Comparison of ENCODE assay signal across 8 mouse cellular contexts in genomic region chr2:26587044-26587405, GRCm38 (mm10). TPM values are rescaled to one million over a fixed set of nuclear protein-coding genes. Genes with fewer than 3 reads are reported as not detected.
DNase-seq lines count a peak whose midpoint lies in the region; ATAC-seq and TF ChIP-seq lines count a peak whose summit lies in the region.

No protein-coding gene starts in this region.

- TF ChIP-seq POLR2A in cerebellum, adult 2 months (IDR thresholded peaks at IDR 0.05; ENCODE audit: borderline replicate concordance, insufficient read depth, low read length) = no peak

- TF ChIP-seq CTCF in cerebellum, adult 2 months (IDR thresholded peaks at IDR 0.05; ENCODE audit: borderline replicate concordance, insufficient read depth, low read depth, low read length) = no peak

- no peak for ATAC-seq in hindbrain, embryonic 13.5 days (ENCODE audit: low FRiP score)
- ATAC-seq in midbrain, embryonic 12.5 days (ENCODE audit: low FRiP score, low read depth) = peak; percentile 35; the same call in 1 of the 2 replicates

- peak overlapping the region; percentile 76 for H3K9ac ChIP-seq in hindbrain, embryonic 13.5 days
- H3K9ac ChIP-seq in midbrain, embryonic 12.5 days (replicated peaks) = peak overlapping the region; percentile 63

- H3K27me3 ChIP-seq in cerebellum, adult 2 months (ENCODE audit: control insufficient read depth, insufficient read depth, low read length) = no peaks in the 10 kb centered on the region
- H3K27me3 ChIP-seq in hindbrain, embryonic 13.5 days = no peaks in the 10 kb centered on the region
- H3K27me3 ChIP-seq in midbrain, embryonic 12.5 days = peaks cover 7% of the 10 kb centered on the region; the same call in 1 of the 2 replicates

- H3K9me3 ChIP-seq in hindbrain, embryonic 13.5 days = no peaks in the 10 kb centered on the region
- H3K9me3 ChIP-seq in midbrain, embryonic 12.5 days = no peaks in the 10 kb centered on the region

- H3K4me2 ChIP-seq in hindbrain, embryonic 13.5 days = peak overlapping the region; percentile 71
- peak overlapping the region; percentile 73 for H3K4me2 ChIP-seq in midbrain, embryonic 12.5 days (replicated peaks)

- no peak for DNase-seq in cerebellum, adult 2 months
- no peak for DNase-seq in cerebellum, adult 9-10 months
- DNase-seq in right cerebral cortex, postnatal 10 days (ENCODE audit: low spot score in 2 of 2) = peak; percentile 51 to 56
- DNase-seq in right cerebral cortex, postnatal 25 days = no peak
- DNase-seq in adrenal gland, adult 18-20 months (ENCODE audit: low spot score in 2 of 2) = no peak
- DNase-seq in retina, postnatal 1 day = no peak

- WGBS in cerebellum, adult 2 months = 13% methylated on average over 11 of the region's 11 CpGs
- 6% methylated on average over 11 of the region's 11 CpGs for WGBS in hindbrain, embryonic 13.5 days
- 11% methylated on average over 11 of the region's 11 CpGs for WGBS in midbrain, embryonic 12.5 days

- no peak overlapping the region for H3K27ac ChIP-seq in cerebellum, adult 2 months (ENCODE audit: insufficient read depth, low read length)
- H3K27ac ChIP-seq in hindbrain, embryonic 13.5 days = peak overlapping the region; percentile 58; the same call in 1 of the 2 replicates
- no peak overlapping the region; the same call in 1 of the 2 replicates for H3K27ac ChIP-seq in midbrain, embryonic 12.5 days (replicated peaks)

- peaks cover 2% of the 10 kb centered on the region; the same call in 1 of the 2 replicates for H3K4me1 ChIP-seq in cerebellum, adult 2 months (ENCODE audit: control insufficient read depth, insufficient read depth, low read length)
- H3K4me1 ChIP-seq in hindbrain, embryonic 13.5 days (replicated peaks) = peaks cover 18% of the 10 kb centered on the region
- peaks cover 10% of the 10 kb centered on the region for H3K4me1 ChIP-seq in midbrain, embryonic 12.5 days

- H3K36me3 ChIP-seq in hindbrain, embryonic 13.5 days = no peaks in the 10 kb centered on the region
- H3K36me3 ChIP-seq in midbrain, embryonic 12.5 days = no peaks in the 10 kb centered on the region

- H3K4me3 ChIP-seq in cerebellum, adult 2 months (replicated peaks; ENCODE audit: insufficient read depth, low read depth, low read length) = peak overlapping the region; percentile 65
- peak overlapping the region; percentile 55 for H3K4me3 ChIP-seq in hindbrain, embryonic 13.5 days
- H3K4me3 ChIP-seq in midbrain, embryonic 12.5 days = peak overlapping the region; percentile 59

RNA-seq across cellular contexts. Expression of gene Gm20532, which starts 0.6 kb away (rescaled TPM):
- not detected in 2 replicates for polyA plus RNA-seq in cerebellum, adult 2 months (2012; rRNA removed)
- polyA plus RNA-seq in hindbrain, embryonic 13.5 days (2015; fragmentation: Nextera tagmentation; extraction: Ambion mirVana) = not detected in 2 replicates
- polyA plus RNA-seq in midbrain, embryonic 12.5 days (2016; fragmentation: Nextera tagmentation; extraction: Ambion mirVana) = not detected in 2 replicates
- total RNA-seq in adrenal gland, adult 18-20 months (2021) = not detected

RNA-seq across cellular contexts. Expression of gene Egfl7, which starts 7.2 kb away (rescaled TPM):
- 87.1 and 93.0 TPM in 2 replicates for polyA plus RNA-seq in cerebellum, adult 2 months (2012; rRNA removed)
- polyA plus RNA-seq in hindbrain, embryonic 13.5 days (2015; fragmentation: Nextera tagmentation; extraction: Ambion mirVana) = 72.2 and 78.9 TPM in 2 replicates
- polyA plus RNA-seq in midbrain, embryonic 12.5 days (2016; fragmentation: Nextera tagmentation; extraction: Ambion mirVana) = 50.4 and 64.8 TPM in 2 replicates
- 100 to 1,000 TPM in 1 of 2 experiments, 10 to 100 TPM in 1; 97.9 to 102 TPM for total RNA-seq in adrenal gland, adult 18-20 months (2021)

RNA-seq across cellular contexts. Expression of gene Agpat2, which starts 17.2 kb away (rescaled TPM):
- 2.1 and 2.6 TPM in 2 replicates for polyA plus RNA-seq in cerebellum, adult 2 months (2012; rRNA removed)
- 6.8 and 7.0 TPM in 2 replicates for polyA plus RNA-seq in hindbrain, embryonic 13.5 days (2015; fragmentation: Nextera tagmentation; extraction: Ambion mirVana)
- 6.9 and 9.6 TPM in 2 replicates for polyA plus RNA-seq in midbrain, embryonic 12.5 days (2016; fragmentation: Nextera tagmentation; extraction: Ambion mirVana)
- 100 to 1,000 TPM; 431 to 896 TPM for total RNA-seq in adrenal gland, adult 18-20 months (2021)

RNA-seq across cellular contexts. Expression of gene Fam69b, which starts 41.2 kb away (rescaled TPM):
- 147 and 155 TPM in 2 replicates for polyA plus RNA-seq in cerebellum, adult 2 months (2012; rRNA removed)
- 109 and 117 TPM in 2 replicates for polyA plus RNA-seq in hindbrain, embryonic 13.5 days (2015; fragmentation: Nextera tagmentation; extraction: Ambion mirVana)
- polyA plus RNA-seq in midbrain, embryonic 12.5 days (2016; fragmentation: Nextera tagmentation; extraction: Ambion mirVana) = 75.1 and 77.5 TPM in 2 replicates
- 10 to 100 TPM in 1 of 2 experiments, 1 to 10 TPM in 1; 8.6 to 13.9 TPM for total RNA-seq in adrenal gland, adult 18-20 months (2021)

Comparison
In these comparisons a context has a peak if more than half of its experiments do, and no peak if none do; other contexts are left out.
1. DNase-seq: peak in right cerebral cortex, postnatal 10 days (2 of 2); none in cerebellum, adult 2 months (0 of 2), cerebellum, adult 9-10 months (single experiment), right cerebral cortex, postnatal 25 days (single experiment), adrenal gland, adult 18-20 months (0 of 2) and retina, postnatal 1 day (single experiment).
2. Peak in every context shown above with its lines, with median percentiles within 50 percentile points of each other: H3K4me3 ChIP-seq.